Mouse (Mus musculus) bone marrow macrophage, adult 2 months (primary cell): ENCODE measurements at regions not wholly inside any gene's neighbourhood (a gene's known extent, or its start where the extent isn't known, plus 50 kb on each side); places are given as distances from the start of the nearest gene placed in this dataset.

Experiments
- H3K27ac ChIP-seq: 2 replicates; pipeline ENCODE4 v1.5.1; 2012; ENCODE audit warnings: low read depth, low read length; ENCODE audit not compliant: insufficient read depth
- H3K4me1 ChIP-seq: 2 replicates; pipeline ENCODE4 v1.6.1; 2012; ENCODE audit warnings: low read length; ENCODE audit not compliant: control insufficient read depth, insufficient read depth
- H3K4me3 ChIP-seq: 2 replicates; pipeline ENCODE4 v1.5.1; 2012; ENCODE audit warnings: mild to moderate bottlenecking, low read length, moderate library complexity; ENCODE audit not compliant: insufficient read depth
- CTCF ChIP-seq: IDR thresholded peaks from 2 replicates; pipeline ENCODE4 v1.5.1; 2012; ENCODE audit warnings: low read depth, mild to moderate bottlenecking, low read length, moderate library complexity
- POLR2A ChIP-seq: IDR thresholded peaks from 2 replicates; pipeline ENCODE4 v1.6.1; 2012; ENCODE audit warnings: mild to moderate bottlenecking, low read depth, low read length, borderline replicate concordance

GRCm38 (mm10) chr10:17012541-17012975 lies 710.5 kb upstream of the Cited2 start:
- Histone ChIP-seq H3K4me1 (peaks cover 12% of the 10 kb centered on the region), H3K27ac (no peak overlapping the region), H3K4me3 (no peak overlapping the region)
- TF ChIP-seq CTCF (no peak), POLR2A (no peak)

GRCm38 (mm10) chr10:17014826-17015225 lies 708.2 kb upstream of the Cited2 start:
- Histone ChIP-seq H3K27ac (no peak overlapping the region), H3K4me3 (no peak overlapping the region), H3K4me1 (peaks cover 12% of the 10 kb centered on the region)
- TF ChIP-seq CTCF (no peak), POLR2A (no peak)

- no peak overlapping the region for H3K4me3 ChIP-seq
- TF ChIP-seq CTCF (no peak), POLR2A (no peak)
- H3K27ac ChIP-seq: no peak overlapping the region
- peaks cover 8% of the 10 kb centered on the region for H3K4me1 ChIP-seq
Measured at GRCm38 (mm10) chr10:17016854-17017253, 706.2 kb upstream of the Cited2 start.

- Histone ChIP-seq H3K4me3 (no peak overlapping the region), H3K27ac (peak overlapping the region; percentile 20; the same call in 1 of the 2 replicates), H3K4me1 (peaks cover 7% of the 10 kb centered on the region)
- TF ChIP-seq POLR2A (no peak), CTCF (no peak)
Measured at GRCm38 (mm10) chr10:17022216-17023158, 700.5 kb upstream of the Cited2 start.

- Histone ChIP-seq H3K4me3 (no peak overlapping the region), H3K4me1 (peaks cover 7% of the 10 kb centered on the region), H3K27ac (no peak overlapping the region)
- TF ChIP-seq CTCF: no peak
- no peak for TF ChIP-seq POLR2A
Measured at GRCm38 (mm10) chr10:17023571-17024293, 699.3 kb upstream of the Cited2 start.

- no peak for TF ChIP-seq POLR2A
- no peak for TF ChIP-seq CTCF
- Histone ChIP-seq H3K4me1 (peaks cover 7% of the 10 kb centered on the region), H3K27ac (no peak overlapping the region), H3K4me3 (no peak overlapping the region)
Measured at GRCm38 (mm10) chr10:17024294-17024665, 698.7 kb upstream of the Cited2 start.

GRCm38 (mm10) chr10:17034892-17035775 lies 687.9 kb upstream of the Cited2 start:
- Histone ChIP-seq H3K27ac (no peak overlapping the region), H3K4me1 (peaks cover 10% of the 10 kb centered on the region), H3K4me3 (no peak overlapping the region)
- TF ChIP-seq POLR2A (no peak), CTCF (no peak)

- TF ChIP-seq POLR2A (no peak), CTCF (no peak)
- no peak overlapping the region for H3K4me3 ChIP-seq
- peaks cover 19% of the 10 kb centered on the region for H3K4me1 ChIP-seq
- no peak overlapping the region for H3K27ac ChIP-seq
Measured at GRCm38 (mm10) chr10:17038259-17039043, 684.6 kb upstream of the Cited2 start.
